21 mouse cellular contexts compared by ENCODE assay signal in genomic region chr11:97635468-97636019, GRCm38 (mm10). TPM values are rescaled to one million over a fixed set of nuclear protein-coding genes. Genes with fewer than 3 reads are reported as not detected.
"Had no signal": no experiment of that assay in that cellular context is flagged by ENCODE, and none has a peak within 500 bp of the region (broad histone marks: within the 10 kb centered on the region; RNA-seq: fewer than 3 reads in every experiment).

No protein-coding gene starts in this region.

- H3K4me3 ChIP-seq: midbrain, embryonic 10.5 days; midbrain, embryonic 12.5 days; myocyte; neural tube, embryonic 13.5 days; neural tube, embryonic 15.5 days had no signal

- H3K36me3 ChIP-seq: midbrain, embryonic 10.5 days; midbrain, embryonic 12.5 days; neural tube, embryonic 13.5 days; neural tube, embryonic 15.5 days had no signal

- H3K9me3 ChIP-seq: midbrain, embryonic 10.5 days; midbrain, embryonic 12.5 days; neural tube, embryonic 13.5 days; neural tube, embryonic 15.5 days had no signal

- ATAC-seq: midbrain, embryonic 16.5 days had no signal

- H3K4me1 ChIP-seq: midbrain, embryonic 12.5 days; neural tube, embryonic 13.5 days; neural tube, embryonic 15.5 days had no signal

- H3K27ac ChIP-seq: midbrain, embryonic 10.5 days; midbrain, embryonic 12.5 days; neural tube, embryonic 13.5 days; neural tube, embryonic 15.5 days had no signal

- H3K4me2 ChIP-seq: lung, embryonic 14.5 days; midbrain, embryonic 12.5 days; neural tube, embryonic 13.5 days; neural tube, embryonic 15.5 days had no signal

- H3K9ac ChIP-seq: lung, embryonic 14.5 days; midbrain, embryonic 12.5 days; neural tube, embryonic 13.5 days; neural tube, embryonic 15.5 days had no signal

- DNase-seq: lung, adult 18-20 months; lung, embryonic 14.5 days; lung, postnatal 10 days; lung, postnatal 4 days; midbrain, embryonic 14.5 days; retina, postnatal 1 day; right cerebral cortex, adult 18-20 months; right cerebral cortex, postnatal 25 days; right cerebral cortex, postnatal 4 days; spleen, adult 18-20 months; thymus, adult 2 months; thymus, postnatal 25 days; thymus, postnatal 4 days had no signal

RNA-seq across cellular contexts. Expression of gene Srcin1, which starts 59.6 kb away (rescaled TPM):
- total RNA-seq: megakaryocyte, adult 5-6 weeks; megakaryocyte-erythroid progenitor cell, adult 5-6 weeks had no signal
- polyA plus RNA-seq: myocyte had no signal
